Mouse (Mus musculus): ENCODE results near the gene Fam43a. TPM values are rescaled to one million over a fixed set of nuclear protein-coding genes. Genes with fewer than 3 reads are reported as not detected.
A peak's percentile ranks its signal among the peaks of the same experiment; 100 is the strongest.

Fam43a gene
- polyA plus RNA-seq, 1 experiment from 2014 or later, result 15.9 TPM

- peak; percentile 34; the same call in 1 of the 2 replicates for ATAC-seq (ENCODE audit: low FRiP score)
- WGBS, result under 1% methylated on average over 53 of the region's 53 CpGs
Observed at GRCm38 (mm10) chr16:30600431-30601045, 1.0 kb downstream of the Fam43a start.

GRCm38 (mm10) chr16:30601046-30601832 lies 1.7 kb downstream of the Fam43a start:
- Histone ChIP-seq H3K4me1 (replicated peaks) (peaks cover 67% of the 10 kb centered on the region), H3K4me2 (peak overlapping the region; percentile 94), H3K36me3 (no peaks in the 10 kb centered on the region), H3K9ac (peak overlapping the region; percentile 79), H3K27ac (peak overlapping the region; percentile 74; the same call in 1 of the 2 replicates), H3K4me3 (peak overlapping the region; percentile 71), H3K9me3 (no peaks in the 10 kb centered on the region), H3K27me3 (peaks cover 27% of the 10 kb centered on the region)
- WGBS, result 6% methylated on average over 42 of the region's 42 CpGs
- no peak; the same call in none of the 2 replicates for ATAC-seq (ENCODE audit: low FRiP score)

More at GRCm38 (mm10) chr16:30600431-30601045, 1.0 kb downstream of the Fam43a start:
- peaks cover 31% of the 10 kb centered on the region for H3K27me3 ChIP-seq
- H3K36me3 ChIP-seq, result no peaks in the 10 kb centered on the region
- H3K4me3 ChIP-seq, result peak overlapping the region; percentile 71
- H3K4me2 ChIP-seq, result peak overlapping the region; percentile 94
- peaks cover 63% of the 10 kb centered on the region for H3K4me1 ChIP-seq (replicated peaks)
- H3K9me3 ChIP-seq, result no peaks in the 10 kb centered on the region
- peak overlapping the region; percentile 79 for H3K9ac ChIP-seq
- H3K27ac ChIP-seq, result peak overlapping the region; percentile 74

GRCm38 (mm10) chr16:30601946-30602345 lies 2.4 kb downstream of the Fam43a start:
- peaks cover 62% of the 10 kb centered on the region for H3K4me1 ChIP-seq (replicated peaks)
- no peak for ATAC-seq (ENCODE audit: low FRiP score)
- no peaks in the 10 kb centered on the region for H3K9me3 ChIP-seq
- WGBS, result 30% methylated on average over 7 of the region's 7 CpGs
- peak overlapping the region; percentile 79; the same call in 1 of the 2 replicates for H3K9ac ChIP-seq
- peak overlapping the region; percentile 94 for H3K4me2 ChIP-seq
- H3K36me3 ChIP-seq, result no peaks in the 10 kb centered on the region
- H3K27ac ChIP-seq, result peak overlapping the region; percentile 40; the same call in 1 of the 2 replicates
- peaks cover 27% of the 10 kb centered on the region for H3K27me3 ChIP-seq
- H3K4me3 ChIP-seq, result peak overlapping the region; percentile 71

GRCm38 (mm10) chr16:30602684-30603530 lies 3.4 kb downstream of the Fam43a start:
- H3K27me3 ChIP-seq, result peaks cover 27% of the 10 kb centered on the region
- ATAC-seq (ENCODE audit: low FRiP score), result no peak
- H3K4me2 ChIP-seq, result peak overlapping the region; percentile 94
- H3K27ac ChIP-seq, result no peak overlapping the region; the same call in 1 of the 2 replicates
- H3K4me1 ChIP-seq (replicated peaks), result peaks cover 56% of the 10 kb centered on the region
- 28% methylated on average over 18 of the region's 18 CpGs for WGBS
- H3K4me3 ChIP-seq, result peak overlapping the region; percentile 1; the same call in 1 of the 2 replicates
- H3K9me3 ChIP-seq, result no peaks in the 10 kb centered on the region
- H3K9ac ChIP-seq, result 0 out of 2 replicates have a peak overlapping the region, but pooled peaks have one; percentile 15
- no peaks in the 10 kb centered on the region for H3K36me3 ChIP-seq

- no peak overlapping the region for H3K9ac ChIP-seq
- ATAC-seq (ENCODE audit: low FRiP score), result no peak
- H3K27me3 ChIP-seq, result peaks cover 26% of the 10 kb centered on the region
- H3K4me2 ChIP-seq, result peak overlapping the region; percentile 94
- 55% methylated on average over 9 of the region's 9 CpGs for WGBS
- no peaks in the 10 kb centered on the region for H3K36me3 ChIP-seq
- H3K9me3 ChIP-seq, result no peaks in the 10 kb centered on the region
- H3K4me1 ChIP-seq (replicated peaks), result peaks cover 56% of the 10 kb centered on the region
- H3K27ac ChIP-seq, result no peak overlapping the region; the same call in 1 of the 2 replicates
- no peak overlapping the region for H3K4me3 ChIP-seq
Observed at GRCm38 (mm10) chr16:30603531-30603842, 4.0 kb downstream of the Fam43a start.

- Histone ChIP-seq H3K4me1 (replicated peaks) (peaks cover 54% of the 10 kb centered on the region), H3K4me3 (no peak overlapping the region), H3K9me3 (no peaks in the 10 kb centered on the region), H3K36me3 (no peaks in the 10 kb centered on the region), H3K4me2 (no peak overlapping the region), H3K27ac (no peak overlapping the region), H3K27me3 (peaks cover 22% of the 10 kb centered on the region), H3K9ac (no peak overlapping the region)
- no peak for ATAC-seq (ENCODE audit: low FRiP score)
- 80% methylated on average over 16 of the region's 16 CpGs for WGBS
Observed at GRCm38 (mm10) chr16:30604061-30604806, 4.7 kb downstream of the Fam43a start.

- Histone ChIP-seq H3K4me1 (replicated peaks) (peaks cover 51% of the 10 kb centered on the region), H3K4me2 (no peak overlapping the region), H3K27ac (no peak overlapping the region), H3K9ac (no peak overlapping the region), H3K4me3 (no peak overlapping the region), H3K36me3 (no peaks in the 10 kb centered on the region), H3K27me3 (peaks cover 22% of the 10 kb centered on the region), H3K9me3 (no peaks in the 10 kb centered on the region)
- WGBS, result 83% methylated on average over 7 of the region's 7 CpGs
- no peak for ATAC-seq (ENCODE audit: low FRiP score)
Observed at GRCm38 (mm10) chr16:30604807-30605137, 5.2 kb downstream of the Fam43a start.

- no peak overlapping the region for H3K9ac ChIP-seq
- no peak for ATAC-seq (ENCODE audit: low FRiP score)
- no peak overlapping the region for H3K4me3 ChIP-seq
- peaks cover 44% of the 10 kb centered on the region for H3K4me1 ChIP-seq (replicated peaks)
- 60% methylated on average over 6 of the region's 6 CpGs for WGBS
- no peaks in the 10 kb centered on the region for H3K9me3 ChIP-seq
- H3K4me2 ChIP-seq, result no peak overlapping the region
- peaks cover 19% of the 10 kb centered on the region for H3K27me3 ChIP-seq
- no peaks in the 10 kb centered on the region for H3K36me3 ChIP-seq
- no peak overlapping the region for H3K27ac ChIP-seq
Observed at GRCm38 (mm10) chr16:30605528-30605927, 6.0 kb downstream of the Fam43a start.

- Histone ChIP-seq H3K36me3 (no peaks in the 10 kb centered on the region), H3K4me1 (replicated peaks) (peaks cover 22% of the 10 kb centered on the region), H3K4me3 (no peak overlapping the region), H3K9me3 (no peaks in the 10 kb centered on the region), H3K27ac (no peak overlapping the region), H3K4me2 (no peak overlapping the region), H3K27me3 (0 out of 2 replicates have a peak, but pooled peaks cover 3% of the 10 kb centered on the region), H3K9ac (no peak overlapping the region)
- ATAC-seq (ENCODE audit: low FRiP score), result no peak
- WGBS, result 91% methylated on average over 3 of the region's 3 CpGs
Observed at GRCm38 (mm10) chr16:30607868-30608267, 8.3 kb downstream of the Fam43a start.

- H3K9ac ChIP-seq, result no peak overlapping the region
- peaks cover 15% of the 10 kb centered on the region for H3K4me1 ChIP-seq (replicated peaks)
- no peak overlapping the region for H3K27ac ChIP-seq
- no peaks in the 10 kb centered on the region for H3K36me3 ChIP-seq
- H3K27me3 ChIP-seq, result no peaks in the 10 kb centered on the region
- H3K4me3 ChIP-seq, result no peak overlapping the region
- no peak for ATAC-seq (ENCODE audit: low FRiP score)
- H3K9me3 ChIP-seq, result no peaks in the 10 kb centered on the region
- no peak overlapping the region for H3K4me2 ChIP-seq
- WGBS, result 81% methylated on average over 5 of the region's 5 CpGs
Observed at GRCm38 (mm10) chr16:30611331-30611730, 11.8 kb downstream of the Fam43a start.

GRCm38 (mm10) chr16:30613122-30613521 lies 13.6 kb downstream of the Fam43a start:
- no peaks in the 10 kb centered on the region for H3K27me3 ChIP-seq

More at GRCm38 (mm10) chr16:30613122-30613521, 13.6 kb downstream of the Fam43a start:
- WGBS, result 86% methylated on average over 7 of the region's 7 CpGs
- H3K36me3 ChIP-seq, result no peaks in the 10 kb centered on the region
- no peak overlapping the region for H3K9ac ChIP-seq
- H3K27ac ChIP-seq, result no peak overlapping the region
- peaks cover 15% of the 10 kb centered on the region for H3K4me1 ChIP-seq (replicated peaks)
- no peak for ATAC-seq (ENCODE audit: low FRiP score)
- no peak overlapping the region for H3K4me2 ChIP-seq
- H3K9me3 ChIP-seq, result no peaks in the 10 kb centered on the region
- no peak overlapping the region for H3K4me3 ChIP-seq

Data from hindbrain, embryonic 13.5 days (tissue).